Mouse (Mus musculus) testis, postnatal 10 days (tissue): ENCODE data around the gene Vmn2r17.

Experiments used
- DNase-seq: peaks from one replicate; pipeline ENCODE4 v3.0.0; 2021; ENCODE audit warnings: low spot score

The Vmn2r17 gene

GRCm38 (mm10) chr5:109419388-109419787, at the start of gene Vmn2r17:
Gene Vmn2r17, plus strand, starts transcription at chr5:109419688.
- no peak for DNase-seq

- DNase-seq: peak; percentile 54
These were observed 47.4 kb downstream of the Vmn2r17 start for GRCm38 (mm10) chr5:109466576-109467506.

GRCm38 (mm10) chr5:109506729-109507128, 87.2 kb downstream of the Vmn2r17 start:
- no peak for DNase-seq
